Mouse (Mus musculus) hindbrain, embryonic 15.5 days (tissue): ENCODE measurements around the gene Clec1b. TPM values are rescaled to one million over a fixed set of nuclear protein-coding genes. Genes with fewer than 3 reads are reported as not detected.

ENCODE experiments used
- ATAC-seq: fragments of 200-750 bp; cut with Nextera tagmentation; 2 replicates; pipeline ENCODE4 v1.8.0; 2017; ENCODE audit warnings: low read depth, moderate number of reproducible peaks, moderate TSS enrichment; ENCODE audit not compliant: low FRiP score
- H3K27ac ChIP-seq: fragments of 300-500 bp; sonication (generic); replicated peaks from 2 replicates; pipeline ENCODE4 v1.5.1; 2015; ENCODE audit warnings: mild to moderate bottlenecking, inconsistent platforms
- H3K27me3 ChIP-seq: fragments of 300-500 bp; sonication (generic); 2 replicates; pipeline ENCODE4 v1.6.1; 2015; ENCODE audit warnings: control low read depth, inconsistent platforms
- H3K36me3 ChIP-seq: fragments of 300-500 bp; sonication (generic); 2 replicates; pipeline ENCODE4 v1.6.1; 2015; ENCODE audit warnings: control low read depth, inconsistent platforms
- H3K4me1 ChIP-seq: fragments of 300-500 bp; sonication (generic); replicated peaks from 2 replicates; pipeline ENCODE4 v1.6.1; 2015; ENCODE audit warnings: control low read depth, inconsistent platforms
- H3K4me2 ChIP-seq: fragments of 300-500 bp; sonication (generic); 2 replicates; pipeline ENCODE4 v1.6.1; 2015; ENCODE audit warnings: moderate library complexity, mild to moderate bottlenecking, inconsistent platforms
- H3K4me3 ChIP-seq: fragments of 300-500 bp; sonication (generic); 2 replicates; pipeline ENCODE4 v1.5.1; 2015; ENCODE audit warnings: mild to moderate bottlenecking, inconsistent platforms
- H3K9ac ChIP-seq: fragments of 300-500 bp; sonication (generic); 2 replicates; pipeline ENCODE4 v1.6.1; 2015; ENCODE audit warnings: inconsistent platforms
- H3K9me3 ChIP-seq: fragments of 300-500 bp; sonication (generic); 2 replicates; pipeline ENCODE4 v1.6.1; 2016; ENCODE audit warnings: control low read depth, inconsistent platforms
- WGBS: fragments of 180-500 bp; shearing (Covaris S2); methylation state at CpG from one replicate; pipeline ENCODE4 v1.1.7; 2015; 5-methylcytosine and 5-hydroxymethylcytosine counted together
- polyA plus RNA-seq: library from polyadenylated mRNA; unstranded; fragments of >200 nt; fragmentation: Nextera tagmentation; extraction: Ambion mirVana; gene quantifications from 2 replicates; pipeline ENCODE4 v1.2.1, GENCODE M21; 2015

The Clec1b gene
- polyA plus RNA-seq, 1 experiment from 2014 or later: 1.2 TPM

DNA sequence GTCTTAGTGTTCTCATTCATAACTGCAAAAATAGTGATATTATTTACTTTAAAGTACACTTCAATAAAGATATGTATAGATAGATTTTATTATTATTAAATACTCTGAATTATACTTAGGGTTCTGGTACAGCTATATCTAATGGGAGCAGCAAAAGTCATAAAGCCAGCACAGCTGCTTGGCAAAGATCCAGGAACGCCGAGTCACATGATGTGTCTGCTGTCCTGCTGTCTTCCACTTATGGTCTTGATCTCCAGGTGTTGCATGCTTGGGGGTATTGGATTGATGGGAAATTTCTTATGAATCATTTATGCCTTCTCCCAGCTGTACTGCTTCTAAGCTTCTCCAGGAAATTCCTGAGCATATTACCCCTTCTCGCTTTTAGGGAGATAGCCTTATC lies 13.6 kb upstream of the Clec1b start:
- no peak overlapping the region for H3K9ac ChIP-seq
- no peaks in the 10 kb centered on the region for H3K4me1 ChIP-seq
- WGBS: 87% methylated on average over 3 of the region's 3 CpGs
- no peaks in the 10 kb centered on the region for H3K36me3 ChIP-seq
- no peak overlapping the region for H3K4me2 ChIP-seq
- no peak for ATAC-seq
- no peak overlapping the region for H3K4me3 ChIP-seq
- no peak overlapping the region for H3K27ac ChIP-seq
- no peaks in the 10 kb centered on the region for H3K27me3 ChIP-seq
- no peaks in the 10 kb centered on the region for H3K9me3 ChIP-seq

DNA sequence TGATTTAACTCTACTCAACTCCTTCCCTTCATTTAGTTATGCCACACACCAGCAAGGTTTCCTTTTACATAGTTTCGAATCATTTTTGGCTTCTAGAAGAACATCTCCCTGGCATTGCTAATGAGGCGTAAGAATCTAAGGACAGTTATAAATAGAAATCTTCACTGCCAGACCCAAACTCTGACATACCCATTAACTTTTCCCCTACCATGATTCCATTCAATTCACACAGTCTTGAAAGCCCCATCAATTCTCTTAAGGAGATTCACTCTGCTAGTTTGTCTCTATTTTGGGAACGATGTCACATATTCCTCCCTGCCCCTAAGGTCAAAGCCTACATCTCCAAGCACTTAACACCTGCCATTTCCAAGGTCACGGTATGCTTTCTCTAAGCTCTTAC lies 12.1 kb upstream of the Clec1b start:
- ATAC-seq: 0 out of 2 replicates have a peak, but pooled peaks have one; percentile 54

DNA sequence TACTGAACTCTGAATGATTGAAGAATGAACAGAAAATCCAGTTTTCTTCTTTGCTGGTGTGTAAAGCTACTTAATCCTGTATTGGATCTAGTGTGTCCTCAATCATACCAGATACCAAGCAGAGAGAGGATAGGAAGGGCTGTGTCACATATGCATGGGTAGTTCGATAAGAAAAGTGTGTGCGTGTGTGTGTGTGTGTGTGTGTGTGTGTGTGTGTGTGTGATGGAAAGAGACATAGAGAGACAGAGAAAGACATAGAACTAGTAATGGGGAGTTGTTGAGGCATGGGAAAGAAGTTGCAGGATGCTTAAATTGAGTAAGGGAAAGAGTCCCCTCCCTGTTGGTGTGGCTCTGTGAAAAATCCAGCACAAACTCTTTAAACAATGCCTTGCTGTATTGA lies 11.3 kb upstream of the Clec1b start, which contains the start of gene Clec12b:
TSS of gene Clec12b (minus strand) at position 101 of the 400 bp plus-strand sequence.
- Histone ChIP-seq H3K4me1 (no peaks in the 10 kb centered on the region), H3K9me3 (no peaks in the 10 kb centered on the region), H3K9ac (no peak within 1 kb of the TSS), H3K27me3 (no peaks in the 10 kb centered on the region), H3K4me3 (no peak within 1 kb of the TSS), H3K27ac (no peak within 1 kb of the TSS), H3K4me2 (no peak within 1 kb of the TSS), H3K36me3 (no peaks in the 10 kb centered on the region)
- WGBS: 52% methylated on average over 2 of the region's 2 CpGs
- no peak for ATAC-seq

More for the DNA sequence above, 12.1 kb upstream of the Clec1b start:
- H3K4me1 ChIP-seq: no peaks in the 10 kb centered on the region
- no peak overlapping the region for H3K4me2 ChIP-seq
- no peak overlapping the region for H3K4me3 ChIP-seq
- H3K27me3 ChIP-seq: no peaks in the 10 kb centered on the region
- H3K27ac ChIP-seq: no peak overlapping the region
- H3K36me3 ChIP-seq: no peaks in the 10 kb centered on the region
- WGBS: 43% methylated on average over 4 of the region's 4 CpGs
- no peaks in the 10 kb centered on the region for H3K9me3 ChIP-seq
- H3K9ac ChIP-seq: no peak overlapping the region

DNA sequence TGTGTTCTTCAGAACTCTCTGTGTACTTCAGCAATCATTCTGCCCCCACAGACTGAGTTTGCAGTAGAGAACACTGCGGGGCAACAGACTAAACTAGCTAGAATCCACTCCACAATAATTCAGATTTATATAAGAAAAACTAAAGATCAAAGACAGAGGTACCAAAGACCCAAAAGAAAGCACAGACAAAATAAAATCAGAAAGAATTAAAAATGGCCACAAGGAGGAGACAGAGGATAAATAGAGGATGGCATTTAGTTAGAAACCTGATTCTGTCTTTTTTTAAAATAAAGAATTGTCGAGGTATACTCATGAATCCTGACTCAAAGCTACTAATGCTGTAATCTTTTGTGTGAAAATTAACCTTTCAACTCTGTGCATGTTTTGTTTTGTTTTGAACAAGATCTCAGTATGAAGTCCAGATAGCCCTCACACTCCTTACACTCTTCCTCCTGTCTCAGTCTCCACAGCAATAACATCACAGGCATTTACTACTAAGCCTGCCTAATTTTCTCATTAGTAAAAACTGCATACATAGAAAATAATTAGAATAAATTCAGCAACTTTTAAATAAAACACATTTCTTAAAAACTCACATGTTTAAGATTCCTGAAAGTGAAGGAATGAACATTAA lies 3.9 kb upstream of the Clec1b start:
- 30% methylated on average over 2 of the region's 2 CpGs for WGBS
- H3K4me2 ChIP-seq: no peak overlapping the region
- ATAC-seq: no peak
- no peak overlapping the region for H3K9ac ChIP-seq
- H3K4me3 ChIP-seq: no peak overlapping the region
- no peak overlapping the region for H3K27ac ChIP-seq
- H3K27me3 ChIP-seq: no peaks in the 10 kb centered on the region
- no peaks in the 10 kb centered on the region for H3K36me3 ChIP-seq
- H3K9me3 ChIP-seq: no peaks in the 10 kb centered on the region
- no peaks in the 10 kb centered on the region for H3K4me1 ChIP-seq

DNA sequence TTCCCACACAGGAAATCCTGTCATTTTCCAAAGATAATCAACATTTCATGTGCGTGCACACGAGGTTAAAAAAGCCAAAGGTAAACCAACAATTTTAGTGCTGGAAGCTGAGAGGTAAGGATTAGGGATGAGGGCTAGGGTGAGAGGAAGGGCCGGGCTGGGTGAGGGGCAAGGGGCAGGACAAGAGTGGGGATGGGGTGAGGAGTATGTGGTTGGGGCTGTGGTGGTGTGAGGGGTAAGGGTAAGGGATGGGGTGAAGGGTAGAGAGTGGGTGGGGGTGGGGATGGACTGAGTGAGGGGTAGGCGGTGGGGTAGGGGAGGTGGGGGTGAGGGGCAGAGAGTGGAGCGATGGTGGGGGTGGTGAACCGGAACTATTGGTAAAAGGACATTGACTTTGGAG lies 3.4 kb upstream of the Clec1b start:
- Histone ChIP-seq H3K36me3 (no peaks in the 10 kb centered on the region), H3K27ac (no peak overlapping the region), H3K4me3 (no peak overlapping the region), H3K4me2 (no peak overlapping the region), H3K9ac (no peak overlapping the region), H3K4me1 (no peaks in the 10 kb centered on the region), H3K9me3 (no peaks in the 10 kb centered on the region), H3K27me3 (no peaks in the 10 kb centered on the region)
- WGBS: 79% methylated on average over 6 of the region's 6 CpGs
- ATAC-seq: no peak

DNA sequence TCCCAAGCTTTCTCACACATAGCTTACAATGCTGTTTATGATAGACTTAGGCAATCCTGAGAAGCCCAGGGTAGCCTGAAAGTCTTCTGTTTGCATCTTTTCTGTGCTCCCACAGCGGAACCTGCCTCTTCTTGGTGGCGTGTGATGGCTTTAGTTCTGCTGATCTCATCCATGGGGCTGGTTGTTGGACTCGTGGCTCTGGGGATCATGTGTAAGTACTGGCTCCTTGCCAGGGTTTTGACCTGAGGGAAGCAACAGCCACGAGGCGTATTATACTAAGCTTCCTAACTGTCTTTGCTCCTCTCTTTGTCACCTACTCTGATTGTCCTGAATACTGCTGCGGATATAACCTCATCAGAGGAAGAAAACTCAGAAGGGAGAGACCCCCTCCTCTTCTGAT lies 2.8 kb downstream of the Clec1b start:
- 64% methylated on average over 6 of the region's 6 CpGs for WGBS
- Histone ChIP-seq H3K4me1 (no peaks in the 10 kb centered on the region), H3K9ac (no peak overlapping the region), H3K27me3 (no peaks in the 10 kb centered on the region), H3K27ac (no peak overlapping the region), H3K9me3 (no peaks in the 10 kb centered on the region), H3K36me3 (no peaks in the 10 kb centered on the region), H3K4me3 (no peak overlapping the region), H3K4me2 (no peak overlapping the region)
- no peak for ATAC-seq

DNA sequence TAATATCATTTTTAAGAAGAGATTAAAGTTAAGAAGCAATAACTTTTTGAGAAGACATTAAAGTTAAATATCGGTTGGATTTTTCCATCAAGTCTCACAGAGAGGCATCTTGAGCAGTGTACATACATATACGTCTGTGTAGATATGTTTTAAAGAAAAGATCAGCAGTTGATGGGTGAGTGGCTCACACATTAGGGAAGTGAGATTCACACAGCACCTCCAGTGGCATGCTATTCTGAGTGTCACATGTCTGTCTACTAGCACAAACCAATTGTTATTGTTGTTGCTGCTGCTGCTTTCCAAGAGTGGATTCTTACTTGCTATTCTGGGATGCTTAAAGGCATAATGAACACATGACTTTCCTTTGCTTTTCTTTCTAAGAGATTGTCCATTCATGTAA lies 5.3 kb downstream of the Clec1b start:
- ATAC-seq: no peak
- no peak overlapping the region for H3K4me2 ChIP-seq
- no peaks in the 10 kb centered on the region for H3K27me3 ChIP-seq
- no peaks in the 10 kb centered on the region for H3K36me3 ChIP-seq
- no peaks in the 10 kb centered on the region for H3K9me3 ChIP-seq
- H3K9ac ChIP-seq: no peak overlapping the region
- WGBS: 90% methylated on average over 2 of the region's 2 CpGs
- no peak overlapping the region for H3K4me3 ChIP-seq
- no peak overlapping the region for H3K27ac ChIP-seq
- no peaks in the 10 kb centered on the region for H3K4me1 ChIP-seq

DNA sequence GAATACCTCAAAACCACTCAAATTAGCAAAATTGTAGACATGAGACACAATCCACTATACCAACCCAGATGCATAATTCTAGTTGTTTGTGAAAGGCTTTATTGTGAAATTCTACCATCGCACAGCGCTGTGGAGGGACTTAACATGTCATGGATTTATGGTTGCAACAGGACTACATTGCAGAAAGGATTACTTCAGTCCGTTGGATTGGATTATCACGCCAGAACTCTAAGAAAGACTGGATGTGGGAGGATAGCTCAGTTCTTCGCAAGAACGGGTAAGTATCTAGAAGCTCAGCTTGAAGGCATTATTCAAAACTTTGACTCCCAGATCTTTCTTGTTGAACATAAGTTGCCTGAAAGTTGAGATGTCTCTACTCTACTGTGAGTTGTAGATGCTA lies 6.3 kb downstream of the Clec1b start:
- Histone ChIP-seq H3K27me3 (no peaks in the 10 kb centered on the region), H3K36me3 (no peaks in the 10 kb centered on the region), H3K4me3 (no peak overlapping the region), H3K9me3 (no peaks in the 10 kb centered on the region), H3K9ac (no peak overlapping the region), H3K4me2 (no peak overlapping the region), H3K27ac (no peak overlapping the region), H3K4me1 (no peaks in the 10 kb centered on the region)
- 90% methylated on average over 6 of the region's 6 CpGs for WGBS
- no peak for ATAC-seq

DNA sequence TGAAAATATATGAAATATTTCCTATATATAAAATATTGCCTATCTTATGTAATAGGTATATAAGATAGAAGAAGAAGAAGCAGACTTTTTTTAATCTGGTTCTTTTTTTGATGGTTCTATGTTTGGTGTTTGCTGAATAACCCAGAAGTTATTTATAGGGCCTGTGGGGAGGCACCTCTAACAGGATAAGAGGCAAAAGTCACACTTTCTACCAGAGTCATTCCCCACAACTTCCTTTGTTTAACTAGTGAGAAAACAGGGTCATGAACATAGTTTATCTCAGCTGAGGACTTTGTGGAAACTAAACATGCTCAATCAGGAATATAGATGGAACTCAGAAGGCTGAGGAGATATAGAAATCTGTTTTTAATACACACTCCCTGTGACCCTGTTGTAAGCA lies 8.9 kb downstream of the Clec1b start:
- Histone ChIP-seq H3K9ac (no peak overlapping the region), H3K4me3 (no peak overlapping the region), H3K36me3 (no peaks in the 10 kb centered on the region), H3K27ac (no peak overlapping the region), H3K4me2 (no peak overlapping the region), H3K9me3 (no peaks in the 10 kb centered on the region), H3K4me1 (no peaks in the 10 kb centered on the region), H3K27me3 (no peaks in the 10 kb centered on the region)
- no peak for ATAC-seq

DNA sequence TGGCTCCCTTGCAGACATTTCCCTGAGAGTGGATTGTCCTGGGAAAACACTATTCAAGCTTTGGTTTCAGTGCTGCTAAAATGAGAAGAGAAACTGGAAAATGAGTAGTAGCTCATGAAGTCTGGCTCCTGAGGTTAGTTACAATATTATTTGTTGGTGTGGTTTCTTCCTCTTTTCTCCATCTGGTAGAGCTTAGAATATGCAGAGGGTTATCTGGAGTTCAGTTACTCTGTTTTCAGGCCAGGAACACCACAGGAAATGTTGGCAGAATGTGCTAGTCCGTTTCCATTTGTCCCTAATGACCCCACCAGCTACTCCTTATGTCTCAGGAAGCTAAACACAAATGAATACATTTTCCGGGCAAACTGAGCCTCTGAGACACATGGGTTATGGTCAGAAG lies 10.2 kb downstream of the Clec1b start:
- no peaks in the 10 kb centered on the region for H3K4me1 ChIP-seq
- no peak for ATAC-seq
- no peaks in the 10 kb centered on the region for H3K27me3 ChIP-seq
- H3K4me3 ChIP-seq: no peak overlapping the region
- no peak overlapping the region for H3K4me2 ChIP-seq
- no peaks in the 10 kb centered on the region for H3K36me3 ChIP-seq
- no peak overlapping the region for H3K27ac ChIP-seq
- H3K9ac ChIP-seq: no peak overlapping the region
- no peaks in the 10 kb centered on the region for H3K9me3 ChIP-seq
- WGBS: 55% methylated on average over 2 of the region's 2 CpGs

DNA sequence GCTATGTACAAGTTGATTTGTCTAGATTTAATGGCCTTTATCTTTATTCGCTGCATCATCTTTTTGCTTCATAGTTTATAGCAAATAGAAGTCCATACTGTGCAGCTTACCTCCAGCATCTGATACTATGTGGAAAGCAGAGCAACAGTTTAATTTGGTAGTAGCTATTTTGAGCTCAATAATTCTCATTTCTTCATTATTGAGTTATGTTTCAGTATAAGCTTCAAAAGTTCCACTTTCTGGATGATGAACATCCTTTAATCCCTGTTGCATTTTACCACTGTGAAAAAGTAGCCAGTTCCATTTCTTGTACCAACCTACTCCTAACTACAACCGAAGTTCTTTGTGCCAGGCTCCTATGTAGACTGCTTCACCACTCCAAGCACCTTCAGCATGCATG lies 11.5 kb downstream of the Clec1b start, which contains the start of gene Clec9a:
TSS of gene Clec9a (plus strand) at position 301 of the 400 bp plus-strand sequence.
- H3K4me2 ChIP-seq: no peak within 1 kb of the TSS
- no peak within 1 kb of the TSS for H3K27ac ChIP-seq
- H3K9ac ChIP-seq: no peak within 1 kb of the TSS
- H3K9me3 ChIP-seq: no peaks in the 10 kb centered on the region
- H3K4me3 ChIP-seq: no peak within 1 kb of the TSS
- ATAC-seq: no peak
- no peaks in the 10 kb centered on the region for H3K27me3 ChIP-seq
- H3K4me1 ChIP-seq: no peaks in the 10 kb centered on the region
- no peaks in the 10 kb centered on the region for H3K36me3 ChIP-seq
- 88% methylated on average over 2 of the region's 2 CpGs for WGBS

DNA sequence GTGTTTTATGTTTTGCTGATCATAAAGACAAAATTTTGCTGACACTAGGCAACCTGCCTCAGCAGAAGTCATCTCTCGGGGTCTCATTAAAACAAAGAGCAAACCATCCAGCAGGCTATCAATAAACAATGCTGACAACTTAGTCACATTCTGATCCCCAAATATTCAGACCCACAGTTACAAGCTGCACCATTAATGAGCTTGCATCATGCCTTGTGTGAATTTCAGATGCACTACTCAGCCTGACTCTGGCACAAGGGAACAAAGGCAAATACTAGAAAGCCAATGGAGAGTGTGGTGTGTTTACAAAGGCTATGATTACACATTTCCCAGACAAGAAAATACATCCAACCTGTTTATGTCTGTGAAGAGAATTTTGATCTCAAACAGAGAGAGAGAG lies 17.1 kb downstream of the Clec1b start:
- WGBS: 90% methylated on average over 1 of the region's 1 CpGs
- Histone ChIP-seq H3K27ac (no peak overlapping the region), H3K9me3 (no peaks in the 10 kb centered on the region), H3K27me3 (no peaks in the 10 kb centered on the region), H3K4me1 (no peaks in the 10 kb centered on the region), H3K4me3 (no peak overlapping the region), H3K9ac (no peak overlapping the region), H3K4me2 (no peak overlapping the region), H3K36me3 (no peaks in the 10 kb centered on the region)
- peak; percentile 51; the same call in 1 of the 2 replicates for ATAC-seq

DNA sequence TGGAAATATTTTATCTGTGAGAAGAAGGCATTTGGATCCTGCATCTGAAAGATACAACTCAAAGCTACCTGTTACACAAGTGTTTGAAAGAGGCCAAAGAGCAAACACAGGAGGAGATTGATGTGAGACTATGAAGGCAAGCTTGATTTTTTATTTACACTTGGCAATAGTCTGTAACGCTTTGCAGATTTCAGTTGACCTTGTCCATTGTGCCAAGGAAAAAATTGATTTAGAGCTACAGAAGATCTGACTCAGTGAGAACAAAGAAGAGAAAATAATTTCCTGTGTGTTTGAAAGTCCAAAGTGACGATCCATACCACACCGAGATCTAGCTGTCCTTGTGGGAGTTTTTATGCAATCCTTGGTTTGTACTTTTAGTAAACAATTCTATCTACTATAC lies 25.2 kb downstream of the Clec1b start:
- Histone ChIP-seq H3K36me3 (no peaks in the 10 kb centered on the region), H3K4me3 (no peak overlapping the region), H3K9me3 (no peaks in the 10 kb centered on the region), H3K27ac (no peak overlapping the region), H3K9ac (no peak overlapping the region), H3K27me3 (no peaks in the 10 kb centered on the region), H3K4me1 (peaks cover 9% of the 10 kb centered on the region; the same call in 1 of the 2 replicates), H3K4me2 (no peak overlapping the region)
- WGBS: 88% methylated on average over 3 of the region's 3 CpGs
- ATAC-seq: no peak
